17 mouse cellular contexts compared by ENCODE assay signal in genomic region chr10:84339456-84339855, GRCm38 (mm10).
DNase-seq lines count a peak whose midpoint lies in the region; ATAC-seq lines count a peak whose summit lies in the region.
"Had no signal": no experiment of that assay in that cellular context is flagged by ENCODE, and none has a peak within 500 bp of the region (broad histone marks: within the 10 kb centered on the region; RNA-seq: fewer than 3 reads in every experiment).

No protein-coding gene starts in this region.

- H3K4me1 ChIP-seq in kidney, embryonic 15.5 days, result no peaks in the 10 kb centered on the region
- H3K4me1 ChIP-seq: embryonic facial prominence, embryonic 12.5 days; hindbrain, embryonic 12.5 days; limb, embryonic 10.5 days; liver, embryonic 13.5 days; lung, embryonic 15.5 days had no signal

- H3K4me2 ChIP-seq in kidney, embryonic 15.5 days, result no peak overlapping the region
- H3K4me2 ChIP-seq: embryonic facial prominence, embryonic 12.5 days; hindbrain, embryonic 12.5 days; liver, embryonic 13.5 days; lung, embryonic 15.5 days; midbrain, embryonic 11.5 days had no signal

- no peak for ATAC-seq in kidney, embryonic 15.5 days (replicated peaks; ENCODE audit: low FRiP score)
- ATAC-seq: forebrain, embryonic 16.5 days had no signal

- no peaks in the 10 kb centered on the region for H3K36me3 ChIP-seq in kidney, embryonic 15.5 days
- H3K36me3 ChIP-seq: embryonic facial prominence, embryonic 12.5 days; G1E; hindbrain, embryonic 12.5 days; limb, embryonic 10.5 days; liver, embryonic 13.5 days; lung, embryonic 15.5 days had no signal

- no peaks in the 10 kb centered on the region for H3K9me3 ChIP-seq in kidney, embryonic 15.5 days (replicated peaks)
- H3K9me3 ChIP-seq: embryonic facial prominence, embryonic 12.5 days; hindbrain, embryonic 12.5 days; limb, embryonic 10.5 days; liver, embryonic 13.5 days; lung, embryonic 15.5 days had no signal

- no peak overlapping the region for H3K4me3 ChIP-seq in kidney, embryonic 15.5 days (replicated peaks)
- H3K4me3 ChIP-seq: embryonic facial prominence, embryonic 12.5 days; hindbrain, embryonic 12.5 days; limb, embryonic 10.5 days; liver, embryonic 13.5 days; lung, embryonic 15.5 days had no signal

- 68% methylated on average over 4 of the region's 4 CpGs for WGBS in kidney, embryonic 15.5 days

- H3K27me3 ChIP-seq in kidney, embryonic 15.5 days, result no peaks in the 10 kb centered on the region
- H3K27me3 ChIP-seq: embryonic facial prominence, embryonic 12.5 days; hindbrain, embryonic 12.5 days; liver, embryonic 13.5 days; lung, embryonic 15.5 days had no signal

- DNase-seq in kidney, adult 18-20 months, result peak; percentile 25
- peak; percentile 84 for DNase-seq in 3T3-L1 (ENCODE audit: low read depth, low spot score)
- DNase-seq in Muller cell, postnatal 12 days (ENCODE audit: inconsistent ontology term), result peak; percentile 94
- DNase-seq in kidney, postnatal 25 days, result peak; percentile 9 to 53
- DNase-seq in retina, postnatal 1 day, result no peak
- DNase-seq in cerebellum, postnatal 14 days, result no peak
- DNase-seq: cerebellum, adult 9-10 months; liver, embryonic 13.5 days; thymus, postnatal 36 days had no signal

- H3K27ac ChIP-seq in kidney, embryonic 15.5 days, result no peak overlapping the region
- H3K27ac ChIP-seq: embryonic facial prominence, embryonic 12.5 days; hindbrain, embryonic 12.5 days; limb, embryonic 10.5 days; liver, embryonic 13.5 days; lung, embryonic 15.5 days had no signal

- no peak overlapping the region for H3K9ac ChIP-seq in kidney, embryonic 15.5 days
- H3K9ac ChIP-seq: embryonic facial prominence, embryonic 12.5 days; hindbrain, embryonic 12.5 days; liver, embryonic 13.5 days; lung, embryonic 15.5 days had no signal

Comparison
In these comparisons a context has a peak if more than half of its experiments do, and no peak if none do; other contexts are left out.
1. DNase-seq: peak in kidney, adult 18-20 months (single experiment), 3T3-L1 (single experiment), Muller cell, postnatal 12 days (single experiment) and kidney, postnatal 25 days (2 of 2); none in retina, postnatal 1 day (single experiment) and cerebellum, postnatal 14 days (0 of 2).